Mouse (Mus musculus): Measurements from ENCODE around the gene Gm9837. TPM values are rescaled to one million over a fixed set of nuclear protein-coding genes. Genes with fewer than 3 reads are reported as not detected.

Gene Gm9837
- total and polyA plus RNA-seq, 3 experiments, result not detected

GRCm38 (mm10) chr11:53430670-53431346, 39.5 kb downstream of the Gm9837 start, which contains the start of the genes Uqcrq and Gdf9 (continued):
- no peak; the same call in 1 of the 2 replicates for TF ChIP-seq MAX (IDR thresholded peaks at IDR 0.05; ENCODE audit: low read length)
- TF ChIP-seq JUN (IDR thresholded peaks at IDR 0.05; ENCODE audit: insufficient read depth, low read depth, low read length), result peak; percentile 52; the same call in 1 of the 2 replicates
- TF ChIP-seq ZKSCAN1 (IDR thresholded peaks at IDR 0.05; ENCODE audit: borderline replicate concordance, low read depth, low read length), result no peak
- TF ChIP-seq MYC (IDR thresholded peaks at IDR 0.05; ENCODE audit: low read depth, low read length), result peak; percentile 75; the same call in 1 of the 2 replicates
- TF ChIP-seq ZMIZ1 (IDR thresholded peaks at IDR 0.05; ENCODE audit: low read depth, low read length), result 0 out of 2 replicates have a peak, but pooled peaks have one; percentile 14
- peak; percentile 89 for TF ChIP-seq SIN3A (IDR thresholded peaks at IDR 0.05; ENCODE audit: low read length)
- TF ChIP-seq MEF2A (IDR thresholded peaks at IDR 0.05; ENCODE audit: borderline replicate concordance, low read depth, low read length), result no peak; the same call in 1 of the 2 replicates
- no peak for TF ChIP-seq SMC3 (IDR thresholded peaks at IDR 0.05; ENCODE audit: low read depth, low read length)
- peak; percentile 84 for TF ChIP-seq TBP (conservative IDR thresholded peaks at IDR 0.05; ENCODE audit: low read depth, low read length)

- peak overlapping the region; percentile 91 to 100 (median 98) for H3K4me3 ChIP-seq (replicated peaks in 1 of 3; ENCODE audit: low read depth in 2 of 3, low read length in 2 of 3, poor library complexity in 1 of 3)
- H3K36me3 ChIP-seq (replicated peaks in 1 of 2; ENCODE audit: control insufficient read depth in 1 of 2, insufficient read depth in 1 of 2, low read length in 1 of 2), result peaks cover 12 to 35% of the 10 kb centered on the region in 2 experiments
- peaks cover 3% of the 10 kb centered on the region for H3K27me3 ChIP-seq (replicated peaks)
- in situ Hi-C loops (cut with MboI; ENCODE audit: low pct_ligation_motif_present, low pct_unique_long_range_greater_than_20kb, low sequenced_read_pairs) (no loop called here), dilution Hi-C loops (cut with MboI; ENCODE audit: extremely low pct_ligation_motif_present, extremely low pct_unique_long_range_greater_than_20kb, low sequenced_read_pairs) (no loop called here)
- H3K9me3 ChIP-seq (replicated peaks; ENCODE audit: low read length), result no peaks in the 10 kb centered on the region
- TF ChIP-seq UBTF (IDR thresholded peaks at IDR 0.05; ENCODE audit: low read depth, low read length) (0 out of 2 replicates have a peak, but pooled peaks have one; percentile 5), JUND (conservative IDR thresholded peaks at IDR 0.05; ENCODE audit: low read depth, low read length) (no peak)
- peak overlapping the region; percentile 92 for H3K27ac ChIP-seq (ENCODE audit: insufficient read depth, low read depth)
- H3K4me2 ChIP-seq (ENCODE audit: insufficient read depth, low read depth, poor library complexity, severe bottlenecking), result peak overlapping the region; percentile 85
- peaks cover 8 to 21% of the 10 kb centered on the region in 2 experiments for H3K4me1 ChIP-seq (ENCODE audit: control insufficient read depth in 1 of 2, insufficient read depth in 2 of 2)
- H3K9ac ChIP-seq (ENCODE audit: insufficient read depth, low read depth), result peak overlapping the region; percentile 99
- peaks cover 18% of the 10 kb centered on the region for H3K79me2 ChIP-seq (replicated peaks; ENCODE audit: control insufficient read depth, extremely low read depth, insufficient read depth, poor library complexity, severe bottlenecking)
- DNase-seq (ENCODE audit: extremely low read depth), result peak; percentile 56
Observed at GRCm38 (mm10) chr11:53430300-53430669, 40.0 kb downstream of the Gm9837 start.

DNA sequence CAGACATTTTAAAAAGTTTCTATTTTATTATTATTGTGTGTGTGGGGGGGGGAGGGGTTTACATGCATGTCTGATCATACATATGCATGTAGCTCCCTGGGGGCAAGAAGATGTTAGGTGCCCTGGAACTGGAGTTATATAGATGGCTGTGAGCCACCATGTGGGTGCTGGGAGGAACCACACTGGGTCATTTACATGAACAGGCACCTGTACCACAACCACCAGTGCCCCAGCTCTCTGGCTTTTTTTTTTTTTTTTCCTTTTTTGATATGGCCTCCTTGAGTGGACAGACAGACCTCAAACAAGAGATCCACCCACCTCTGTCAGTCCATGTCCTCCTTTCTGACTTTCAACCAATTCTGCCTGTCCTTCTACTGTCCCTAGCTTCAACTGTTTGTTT, 41.1 kb downstream of the Gm9837 start:
- TF ChIP-seq ZNF384 (IDR thresholded peaks at IDR 0.05; ENCODE audit: low read depth, low read length) (peak; percentile 75), MAZ (IDR thresholded peaks at IDR 0.05; ENCODE audit: low read depth, low read length) (no peak)
- Histone ChIP-seq H3K4me1 (ENCODE audit: control insufficient read depth in 1 of 2, insufficient read depth in 2 of 2) (peaks cover 8 to 21% of the 10 kb centered on the region in 2 experiments), H3K27ac (ENCODE audit: insufficient read depth, low read depth) (peak overlapping the region; percentile 58), H3K36me3 (replicated peaks in 1 of 2; ENCODE audit: control insufficient read depth in 1 of 2, insufficient read depth in 1 of 2, low read length in 1 of 2) (peaks cover 12 to 39% of the 10 kb centered on the region in 2 experiments), H3K9ac (ENCODE audit: insufficient read depth, low read depth) (peak overlapping the region; percentile 99), H3K4me3 (replicated peaks in 1 of 3; ENCODE audit: low read depth in 2 of 3, low read length in 2 of 3, poor library complexity in 1 of 3) (peak overlapping the region; percentile 91 to 100 (median 98)), H3K79me2 (replicated peaks; ENCODE audit: control insufficient read depth, extremely low read depth, insufficient read depth, poor library complexity, severe bottlenecking) (peaks cover 18% of the 10 kb centered on the region), H3K9me3 (replicated peaks; ENCODE audit: low read length) (no peaks in the 10 kb centered on the region), H3K27me3 (replicated peaks) (peaks cover 3% of the 10 kb centered on the region), H3K4me2 (ENCODE audit: insufficient read depth, low read depth, poor library complexity, severe bottlenecking) (peak overlapping the region; percentile 85)
- in situ Hi-C loops (cut with MboI; ENCODE audit: low pct_ligation_motif_present, low pct_unique_long_range_greater_than_20kb, low sequenced_read_pairs) (no loop called here), dilution Hi-C loops (cut with MboI; ENCODE audit: extremely low pct_ligation_motif_present, extremely low pct_unique_long_range_greater_than_20kb, low sequenced_read_pairs) (no loop called here)
- peak; percentile 52 for DNase-seq (ENCODE audit: extremely low read depth)

All from CH12.LX (cell line).